8 mouse cellular contexts compared by ENCODE assay signal in the genomic region with DNA sequence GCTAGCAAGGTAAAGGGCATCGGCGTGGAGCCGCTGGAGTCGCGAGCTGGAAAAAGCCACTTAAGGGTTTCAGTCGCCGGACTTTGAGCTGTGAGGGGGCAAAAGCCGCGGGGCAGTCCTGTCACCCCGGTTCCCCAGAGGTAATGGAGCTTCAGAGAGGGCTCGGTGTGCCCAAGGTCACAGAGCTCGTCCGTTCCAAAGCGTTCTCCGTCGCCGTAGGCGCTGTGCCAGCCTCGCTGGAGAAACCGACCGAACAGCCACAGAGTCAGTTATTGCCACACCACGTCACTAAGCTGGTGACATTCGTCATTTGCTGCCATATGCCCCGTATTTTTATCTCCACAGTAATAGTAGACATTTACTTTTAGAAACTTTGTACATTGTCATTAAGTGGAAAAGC. TPM values are rescaled to one million over a fixed set of nuclear protein-coding genes. Genes with fewer than 3 reads are reported as not detected.
DNase-seq lines count a peak whose midpoint lies in the region; ATAC-seq and TF ChIP-seq lines count a peak whose summit lies in the region.

No protein-coding gene starts in this region.

- H3K36me3 ChIP-seq in ES-E14 (ENCODE audit: control insufficient read depth, insufficient read depth, low read length, poor library complexity, severe bottlenecking), result peaks cover 3% of the 10 kb centered on the region; the same call in 1 of the 2 replicates
- H3K36me3 ChIP-seq in embryonic facial prominence, embryonic 11.5 days (replicated peaks; ENCODE audit: control insufficient read depth, insufficient read depth, low read depth, low read length), result no peaks in the 10 kb centered on the region
- no peaks in the 10 kb centered on the region for H3K36me3 ChIP-seq in intestine, embryonic 16.5 days (ENCODE audit: control insufficient read depth, insufficient read depth, low read length)
- H3K36me3 ChIP-seq in limb, embryonic 15.5 days, result peaks cover 11% of the 10 kb centered on the region
- peaks cover 5% of the 10 kb centered on the region; the same call in 1 of the 2 replicates for H3K36me3 ChIP-seq in midbrain, embryonic 14.5 days (ENCODE audit: control insufficient read depth, insufficient read depth, low read length)

- in situ Hi-C loops in ES-E14 (cut with MboI; ENCODE audit: low sequenced_read_pairs in 2 of 2, unreplicated experiment in 2 of 2), result no loop called here

- H3K4me1 ChIP-seq in ES-E14 (ENCODE audit: control insufficient read depth in 2 of 2, insufficient read depth in 2 of 2, low read length in 2 of 2, poor library complexity in 1 of 2), result peaks cover 2 to 4% of the 10 kb centered on the region in 2 experiments; a peak in 1 of 4 replicates
- no peaks in the 10 kb centered on the region for H3K4me1 ChIP-seq in embryonic facial prominence, embryonic 11.5 days (ENCODE audit: control insufficient read depth, insufficient read depth, low read length)
- H3K4me1 ChIP-seq in intestine, embryonic 16.5 days (ENCODE audit: control insufficient read depth, insufficient read depth, low read length), result peaks cover 11% of the 10 kb centered on the region
- H3K4me1 ChIP-seq in limb, embryonic 15.5 days, result peaks cover 13% of the 10 kb centered on the region
- peaks cover 15% of the 10 kb centered on the region for H3K4me1 ChIP-seq in midbrain, embryonic 14.5 days (ENCODE audit: control insufficient read depth, insufficient read depth, low read length)

- H3K4me3 ChIP-seq in ES-E14 (ENCODE audit: insufficient read depth in 1 of 2, low read depth in 1 of 2, low read length in 2 of 2, poor library complexity in 1 of 2, severe bottlenecking in 1 of 2), result peak overlapping the region; percentile 81 to 95
- peak overlapping the region; percentile 91 for H3K4me3 ChIP-seq in embryonic facial prominence, embryonic 11.5 days (ENCODE audit: low read depth, low read length)
- peak overlapping the region; percentile 100 for H3K4me3 ChIP-seq in intestine, embryonic 16.5 days (ENCODE audit: low read length)
- peak overlapping the region; percentile 87 for H3K4me3 ChIP-seq in limb, embryonic 15.5 days
- H3K4me3 ChIP-seq in midbrain, embryonic 14.5 days (replicated peaks; ENCODE audit: low read depth, low read length), result peak overlapping the region; percentile 88

- no peaks in the 10 kb centered on the region for H3K9me3 ChIP-seq in ES-E14 (ENCODE audit: control insufficient read depth, insufficient read depth, low read depth, low read length)
- H3K9me3 ChIP-seq in embryonic facial prominence, embryonic 11.5 days (replicated peaks; ENCODE audit: control insufficient read depth, low read length), result no peaks in the 10 kb centered on the region
- H3K9me3 ChIP-seq in intestine, embryonic 16.5 days (ENCODE audit: control insufficient read depth, low read length), result no peaks in the 10 kb centered on the region
- no peaks in the 10 kb centered on the region for H3K9me3 ChIP-seq in limb, embryonic 15.5 days
- no peaks in the 10 kb centered on the region for H3K9me3 ChIP-seq in midbrain, embryonic 14.5 days (ENCODE audit: control insufficient read depth, low read length)

- no peaks in the 10 kb centered on the region for H3K27me3 ChIP-seq in embryonic facial prominence, embryonic 11.5 days (ENCODE audit: control insufficient read depth, insufficient read depth, low read length)
- no peaks in the 10 kb centered on the region for H3K27me3 ChIP-seq in intestine, embryonic 16.5 days (replicated peaks; ENCODE audit: control insufficient read depth, insufficient read depth, low read length)
- H3K27me3 ChIP-seq in limb, embryonic 15.5 days, result no peaks in the 10 kb centered on the region
- H3K27me3 ChIP-seq in midbrain, embryonic 14.5 days (ENCODE audit: control insufficient read depth, insufficient read depth, low read length), result no peaks in the 10 kb centered on the region

- peak; percentile 39 for ATAC-seq in embryonic facial prominence, embryonic 11.5 days (replicated peaks; ENCODE audit: insufficient number of reproducible peaks, low FRiP score, low TSS enrichment, low read depth)
- peak; percentile 69 for ATAC-seq in intestine, embryonic 16.5 days
- no peak for ATAC-seq in limb, embryonic 15.5 days (ENCODE audit: insufficient number of reproducible peaks, low FRiP score, low TSS enrichment, low read depth)
- peak; percentile 66 for ATAC-seq in midbrain, embryonic 14.5 days (ENCODE audit: low FRiP score, low TSS enrichment)

- H3K4me2 ChIP-seq in embryonic facial prominence, embryonic 11.5 days (ENCODE audit: low read depth, low read length), result peak overlapping the region; percentile 61
- H3K4me2 ChIP-seq in intestine, embryonic 16.5 days (ENCODE audit: low read depth, low read length), result peak overlapping the region; percentile 51
- peak overlapping the region; percentile 84 for H3K4me2 ChIP-seq in limb, embryonic 15.5 days
- peak overlapping the region; percentile 91 for H3K4me2 ChIP-seq in midbrain, embryonic 14.5 days (ENCODE audit: low read length)

- under 1% methylated on average over 24 of the region's 24 CpGs for WGBS in embryonic facial prominence, embryonic 11.5 days
- WGBS in intestine, embryonic 16.5 days, result under 1% methylated on average over 24 of the region's 24 CpGs
- WGBS in limb, embryonic 15.5 days, result under 1% methylated on average over 24 of the region's 24 CpGs
- WGBS in midbrain, embryonic 14.5 days, result under 1% methylated on average over 24 of the region's 24 CpGs

- peak overlapping the region; percentile 98 for H3K9ac ChIP-seq in ES-E14 (ENCODE audit: insufficient read depth, low read depth, low read length, poor library complexity, severe bottlenecking)
- H3K9ac ChIP-seq in embryonic facial prominence, embryonic 11.5 days (replicated peaks; ENCODE audit: low read length), result peak overlapping the region; percentile 92
- H3K9ac ChIP-seq in intestine, embryonic 16.5 days (ENCODE audit: low read depth, low read length), result peak overlapping the region; percentile 99
- peak overlapping the region; percentile 90 for H3K9ac ChIP-seq in limb, embryonic 15.5 days
- H3K9ac ChIP-seq in midbrain, embryonic 14.5 days (replicated peaks; ENCODE audit: low read length), result peak overlapping the region; percentile 93

- H3K27ac ChIP-seq in ES-E14 (ENCODE audit: insufficient read depth, low read depth, low read length, poor library complexity, severe bottlenecking), result no peak overlapping the region
- H3K27ac ChIP-seq in embryonic facial prominence, embryonic 11.5 days (replicated peaks; ENCODE audit: low read depth, low read length), result peak overlapping the region; percentile 65; the same call in 1 of the 2 replicates
- H3K27ac ChIP-seq in intestine, embryonic 16.5 days (ENCODE audit: low read length), result peak overlapping the region; percentile 97
- H3K27ac ChIP-seq in limb, embryonic 15.5 days, result peak overlapping the region; percentile 94
- H3K27ac ChIP-seq in midbrain, embryonic 14.5 days (replicated peaks; ENCODE audit: low read depth, low read length), result peak overlapping the region; percentile 93

- DNase-seq in ES-E14 (ENCODE audit: low read depth, low spot score), result no peak
- DNase-seq in adrenal gland, postnatal 14 days, result peak; percentile 92
- DNase-seq in embryonic facial prominence, embryonic 11.5 days (ENCODE audit: low spot score), result no peak
- peak; percentile 97 for DNase-seq in heart, adult 11 months
- peak; percentile 74 for DNase-seq in midbrain, embryonic 14.5 days
- DNase-seq in retina, embryonic 14.5 days (ENCODE audit: low spot score), result no peak

TF ChIP-seq in ES-E14, 5 proteins besides CTCF, POLR2A, EP300 and RAD21 (continues in another document):
- TF ChIP-seq MAFK (IDR thresholded peaks at IDR 0.05; ENCODE audit: insufficient read depth, low read depth, low read length), result no peak

RNA-seq across cellular contexts. Expression of a gene that starts 0.4 kb away (rescaled TPM):
- total RNA-seq in ES-E14 (2012; rRNA removed), result 98.5 and 134 TPM in 2 replicates
- 107 and 122 TPM in 2 replicates for total RNA-seq in adrenal gland, postnatal 14 days (2021)
- polyA plus RNA-seq in embryonic facial prominence, embryonic 11.5 days (2014; fragmentation: Nextera tagmentation; extraction: Ambion mirVana), result 123 and 139 TPM in 2 replicates
- 79.1 and 90.1 TPM in 2 replicates for polyA plus RNA-seq in intestine, embryonic 16.5 days (2015; fragmentation: Nextera tagmentation; extraction: Ambion mirVana)
- polyA plus RNA-seq in limb, embryonic 15.5 days (2015; fragmentation: Nextera tagmentation; extraction: Ambion mirVana), result 81.8 and 82.8 TPM in 2 replicates
- 166 and 200 TPM in 2 replicates for polyA plus RNA-seq in midbrain, embryonic 14.5 days (2014; fragmentation: Nextera tagmentation; extraction: Ambion mirVana)

RNA-seq across cellular contexts. Expression of a gene that starts 0.5 kb away (rescaled TPM):
- total RNA-seq in ES-E14 (2012; rRNA removed), result 42.9 and 47.1 TPM in 2 replicates
- 269 and 282 TPM in 2 replicates for total RNA-seq in adrenal gland, postnatal 14 days (2021)
- 51.9 and 52.8 TPM in 2 replicates for polyA plus RNA-seq in embryonic facial prominence, embryonic 11.5 days (2014; fragmentation: Nextera tagmentation; extraction: Ambion mirVana)
- 142 and 145 TPM in 2 replicates for polyA plus RNA-seq in intestine, embryonic 16.5 days (2015; fragmentation: Nextera tagmentation; extraction: Ambion mirVana)
- polyA plus RNA-seq in limb, embryonic 15.5 days (2015; fragmentation: Nextera tagmentation; extraction: Ambion mirVana), result 74.6 and 81.5 TPM in 2 replicates
- 54.9 and 56.0 TPM in 2 replicates for polyA plus RNA-seq in midbrain, embryonic 14.5 days (2014; fragmentation: Nextera tagmentation; extraction: Ambion mirVana)

RNA-seq across cellular contexts. Expression of a gene that starts 18.6 kb away (rescaled TPM):
- total RNA-seq in ES-E14 (2012; rRNA removed), result 88.7 and 119 TPM in 2 replicates
- total RNA-seq in adrenal gland, postnatal 14 days (2021), result 58.3 and 65.8 TPM in 2 replicates
- 169 and 173 TPM in 2 replicates for polyA plus RNA-seq in embryonic facial prominence, embryonic 11.5 days (2014; fragmentation: Nextera tagmentation; extraction: Ambion mirVana)
- polyA plus RNA-seq in intestine, embryonic 16.5 days (2015; fragmentation: Nextera tagmentation; extraction: Ambion mirVana), result 117 and 133 TPM in 2 replicates
- polyA plus RNA-seq in limb, embryonic 15.5 days (2015; fragmentation: Nextera tagmentation; extraction: Ambion mirVana), result 121 and 122 TPM in 2 replicates
- 117 and 127 TPM in 2 replicates for polyA plus RNA-seq in midbrain, embryonic 14.5 days (2014; fragmentation: Nextera tagmentation; extraction: Ambion mirVana)

RNA-seq across cellular contexts. Expression of a gene that starts 28.3 kb away (rescaled TPM):
- 1.3 and 5.1 TPM in 2 replicates for total RNA-seq in ES-E14 (2012; rRNA removed)
- total RNA-seq in adrenal gland, postnatal 14 days (2021), result 1.1 TPM in 1 of 2 replicates, not detected in the other
- not detected in 2 replicates for polyA plus RNA-seq in embryonic facial prominence, embryonic 11.5 days (2014; fragmentation: Nextera tagmentation; extraction: Ambion mirVana)
- polyA plus RNA-seq in intestine, embryonic 16.5 days (2015; fragmentation: Nextera tagmentation; extraction: Ambion mirVana), result 0.29 and 1.3 TPM in 2 replicates
- not detected in 2 replicates for polyA plus RNA-seq in limb, embryonic 15.5 days (2015; fragmentation: Nextera tagmentation; extraction: Ambion mirVana)
- 0.81 TPM in 1 of 2 replicates, not detected in the other for polyA plus RNA-seq in midbrain, embryonic 14.5 days (2014; fragmentation: Nextera tagmentation; extraction: Ambion mirVana)

RNA-seq across cellular contexts. Expression of a gene that starts 37.5 kb away (rescaled TPM):
- total RNA-seq in ES-E14 (2012; rRNA removed), result 4.3 and 4.9 TPM in 2 replicates
- 19.7 and 20.7 TPM in 2 replicates for total RNA-seq in adrenal gland, postnatal 14 days (2021)
- 11.6 and 11.9 TPM in 2 replicates for polyA plus RNA-seq in embryonic facial prominence, embryonic 11.5 days (2014; fragmentation: Nextera tagmentation; extraction: Ambion mirVana)
- polyA plus RNA-seq in intestine, embryonic 16.5 days (2015; fragmentation: Nextera tagmentation; extraction: Ambion mirVana), result 49.6 and 51.5 TPM in 2 replicates
- polyA plus RNA-seq in limb, embryonic 15.5 days (2015; fragmentation: Nextera tagmentation; extraction: Ambion mirVana), result 28.2 and 32.1 TPM in 2 replicates
- 65.0 and 77.9 TPM in 2 replicates for polyA plus RNA-seq in midbrain, embryonic 14.5 days (2014; fragmentation: Nextera tagmentation; extraction: Ambion mirVana)

Comparison
In these comparisons a context has a peak if more than half of its experiments do, and no peak if none do; other contexts are left out.
1. DNase-seq: peak in adrenal gland, postnatal 14 days (single experiment), heart, adult 11 months (single experiment) and midbrain, embryonic 14.5 days (single experiment); none in ES-E14 (single experiment), embryonic facial prominence, embryonic 11.5 days (single experiment) and retina, embryonic 14.5 days (single experiment).
2. Peak in every context shown above with its lines, with median percentiles within 50 percentile points of each other: H3K4me3 ChIP-seq, H3K9ac ChIP-seq and H3K4me2 ChIP-seq.